Mouse (Mus musculus) layer of hippocampus, adult 11-12 months (tissue): ENCODE measurements around the gene Kctd2.
"Not testable (repeated sequence)": the region's sequence is repeated elsewhere in the genome, so short reads cannot be mapped to it uniquely, and the experiment has no call there.

Experiments
- DNase-seq: peaks from one replicate; pipeline ENCODE4 v3.0.0; 2022; ENCODE audit warnings: low spot score

Gene Kctd2

DNA sequence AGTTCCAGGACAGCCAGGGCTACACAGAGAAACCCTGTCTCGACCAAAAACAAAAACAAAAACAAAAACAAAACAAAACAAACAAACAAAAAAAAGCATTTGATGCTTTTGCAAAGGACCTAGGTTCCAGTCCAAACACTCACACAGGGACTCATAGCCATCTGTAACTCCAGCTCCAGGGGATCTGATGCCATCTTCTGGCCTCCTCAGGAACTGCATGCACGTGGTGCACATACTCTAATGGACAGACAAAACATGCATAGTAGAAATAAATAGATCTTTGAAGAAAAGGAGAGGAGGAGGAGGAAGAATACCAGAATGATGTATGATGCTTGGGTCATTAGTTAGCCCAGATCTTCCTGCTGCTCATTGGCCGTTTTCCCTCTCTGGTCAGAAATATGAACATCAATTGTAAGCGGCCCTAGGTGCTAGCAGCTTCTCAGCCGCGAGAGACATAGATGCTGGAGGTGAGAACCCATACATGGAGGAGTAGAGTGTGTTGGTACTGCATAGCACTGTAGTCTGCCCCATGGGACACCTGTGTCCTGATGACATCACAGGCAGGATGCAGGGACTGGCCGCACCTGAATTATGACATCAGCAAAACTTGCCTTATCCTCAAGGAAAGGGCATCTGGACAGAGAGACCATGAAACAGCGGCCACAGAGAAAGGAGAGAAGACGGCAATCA lies 20.1 kb downstream of the Kctd2 start, which contains the start of gene Trim80:
Gene Trim80, plus strand, starts transcription at position 640 of the 690 bp plus-strand sequence.
- DNase-seq = no peak

DNA sequence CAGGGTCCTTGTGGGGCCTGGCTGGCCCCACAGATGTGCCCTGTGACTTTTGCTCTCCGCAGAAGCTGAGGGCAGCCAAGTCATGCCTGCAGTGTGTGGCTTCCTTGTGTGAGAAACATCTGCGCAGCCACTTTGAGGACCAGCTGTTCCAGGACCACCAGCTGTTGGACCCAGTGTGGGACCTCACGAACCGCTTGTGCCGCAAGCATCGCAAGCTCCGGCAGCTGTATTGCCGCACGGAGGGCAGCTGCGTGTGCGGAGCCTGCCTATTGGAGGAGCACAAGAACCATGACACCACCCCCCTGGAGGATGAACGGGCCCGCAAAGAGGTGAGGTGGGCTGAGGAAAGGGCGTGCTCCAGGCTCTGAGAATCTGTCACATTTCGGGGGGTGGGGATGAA lies 21.5 kb downstream of the Kctd2 start:
- no peak for DNase-seq

DNA sequence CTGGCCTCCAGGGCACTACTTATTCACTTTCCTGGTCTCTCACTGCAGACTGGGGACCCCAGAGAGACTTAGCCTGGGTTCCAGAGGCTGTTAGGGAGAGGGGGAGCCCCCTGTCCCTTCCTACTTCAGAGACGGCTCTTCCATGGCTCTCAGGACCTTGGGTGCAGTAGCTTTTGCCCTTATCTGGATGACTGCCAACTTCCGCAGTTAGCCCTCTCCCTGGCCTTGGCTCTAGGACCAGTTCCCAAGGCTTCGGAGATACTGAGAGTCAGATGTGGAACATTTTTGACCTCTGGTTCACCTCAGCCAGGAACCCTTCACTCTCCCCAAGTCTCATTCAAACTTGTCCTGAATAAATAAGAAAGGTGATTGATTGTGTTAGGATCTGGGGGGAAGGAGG lies 27.0 kb downstream of the Kctd2 start:
- no peak for DNase-seq

DNA sequence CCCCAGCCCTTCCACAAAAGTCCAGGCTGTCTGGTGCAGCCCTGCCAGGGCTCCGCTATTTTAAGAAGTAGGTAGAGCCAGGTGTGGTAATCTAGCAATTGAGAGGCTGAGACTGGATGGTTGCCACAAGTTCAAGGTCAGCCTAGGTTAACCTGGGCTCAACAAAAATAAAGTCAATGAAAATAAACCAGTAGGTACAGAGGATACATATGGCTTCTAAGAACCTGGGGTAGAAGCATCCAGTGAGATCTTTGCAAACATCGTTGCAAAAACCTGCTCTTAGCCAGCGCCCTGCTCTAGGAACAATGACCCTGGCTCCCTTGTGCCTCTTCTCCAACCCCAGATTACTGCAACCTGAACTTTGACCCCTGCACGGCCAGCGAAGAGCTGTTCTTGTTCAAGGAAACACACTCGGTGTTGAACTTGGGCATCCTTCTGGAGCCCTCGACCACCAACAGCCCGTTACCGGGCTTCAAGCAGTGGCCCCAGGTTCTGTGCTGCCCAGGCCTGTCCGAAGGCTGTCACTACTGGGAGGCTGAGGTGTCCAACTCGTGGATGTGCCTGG lies 27.5 kb downstream of the Kctd2 start:
- no peak for DNase-seq

DNA sequence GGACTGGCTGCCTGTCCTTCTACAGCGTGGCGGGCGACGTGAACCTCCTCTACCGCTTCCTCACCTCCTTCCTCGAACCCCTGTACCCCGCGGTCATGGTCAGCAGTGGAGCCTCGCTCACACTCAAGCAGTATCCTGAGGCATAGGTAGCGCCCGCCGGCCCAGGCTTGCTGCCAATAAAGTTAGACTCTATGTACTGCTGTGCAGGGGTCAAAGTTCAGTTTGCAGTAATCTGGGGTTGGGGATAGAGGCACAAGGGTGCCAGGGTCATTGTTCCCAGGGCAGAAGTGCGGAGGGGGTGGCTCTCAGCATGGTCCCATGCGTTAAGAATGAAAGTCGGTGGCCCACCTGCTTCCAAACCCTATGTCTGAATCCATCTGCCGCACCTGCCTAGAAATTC lies 28.1 kb downstream of the Kctd2 start:
- no peak for DNase-seq

DNA sequence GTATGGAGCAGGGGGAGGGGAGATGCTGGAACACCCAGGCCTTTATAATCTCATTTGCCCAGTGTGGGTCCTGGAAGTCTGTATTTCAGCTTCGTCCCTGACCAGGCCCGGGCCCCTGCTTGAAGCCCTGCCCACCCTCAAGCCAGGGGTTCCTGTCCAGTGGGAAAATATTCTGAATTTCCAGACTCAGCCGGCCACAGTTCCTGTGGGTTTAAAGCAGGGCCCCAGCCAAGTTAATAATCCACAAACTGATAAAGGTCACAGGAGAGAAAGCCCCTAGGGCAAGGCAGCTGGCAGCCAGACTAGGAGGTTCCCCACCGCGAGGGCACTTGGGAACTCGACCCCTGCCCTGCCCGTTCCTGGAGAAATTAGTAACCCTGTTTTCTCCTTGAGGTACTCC lies 29.1 kb downstream of the Kctd2 start:
- no peak for DNase-seq

DNA sequence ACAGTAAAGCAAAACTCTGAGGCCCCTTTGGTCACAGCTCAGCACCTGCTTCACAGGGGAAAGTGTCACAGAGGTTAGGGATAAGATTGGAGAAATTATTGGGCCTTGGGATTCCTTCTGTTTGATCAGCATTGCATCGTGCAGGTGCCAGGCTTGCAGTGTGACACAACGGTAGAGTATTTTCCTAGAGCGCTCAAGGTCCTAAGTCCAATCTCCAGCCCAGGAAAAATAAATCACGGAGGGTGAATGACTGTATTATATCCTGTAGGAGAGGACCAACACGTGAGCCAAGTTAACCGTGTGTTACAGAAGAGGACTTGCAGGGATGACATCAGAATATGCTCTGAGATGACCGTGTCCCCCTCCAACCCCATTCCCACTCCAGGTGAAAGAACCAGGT lies 30.2 kb downstream of the Kctd2 start:
- DNase-seq = no peak

DNA sequence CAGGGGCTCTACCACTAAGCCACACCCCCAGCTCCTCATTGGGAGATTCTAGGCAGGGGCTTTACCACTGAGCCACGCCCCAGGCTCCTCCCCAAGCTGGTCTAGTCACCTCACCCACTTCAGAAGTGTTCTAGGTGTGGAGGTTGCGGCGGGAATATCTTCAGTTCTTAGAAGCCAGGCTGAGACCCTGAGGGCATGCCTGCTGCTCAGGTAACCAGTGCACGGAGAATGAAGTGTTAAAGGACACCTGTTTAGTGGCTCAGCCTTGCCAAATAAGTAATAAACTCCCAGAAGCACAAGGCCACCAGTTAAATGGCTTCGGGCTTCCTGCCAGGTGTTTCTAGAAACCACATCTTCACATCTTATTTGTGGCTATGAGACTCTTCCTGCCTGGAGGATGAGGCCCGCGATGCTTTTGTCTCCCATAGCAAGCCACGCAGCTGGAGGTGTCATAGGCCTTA lies 31.9 kb downstream of the Kctd2 start:
- no peak for DNase-seq

DNA sequence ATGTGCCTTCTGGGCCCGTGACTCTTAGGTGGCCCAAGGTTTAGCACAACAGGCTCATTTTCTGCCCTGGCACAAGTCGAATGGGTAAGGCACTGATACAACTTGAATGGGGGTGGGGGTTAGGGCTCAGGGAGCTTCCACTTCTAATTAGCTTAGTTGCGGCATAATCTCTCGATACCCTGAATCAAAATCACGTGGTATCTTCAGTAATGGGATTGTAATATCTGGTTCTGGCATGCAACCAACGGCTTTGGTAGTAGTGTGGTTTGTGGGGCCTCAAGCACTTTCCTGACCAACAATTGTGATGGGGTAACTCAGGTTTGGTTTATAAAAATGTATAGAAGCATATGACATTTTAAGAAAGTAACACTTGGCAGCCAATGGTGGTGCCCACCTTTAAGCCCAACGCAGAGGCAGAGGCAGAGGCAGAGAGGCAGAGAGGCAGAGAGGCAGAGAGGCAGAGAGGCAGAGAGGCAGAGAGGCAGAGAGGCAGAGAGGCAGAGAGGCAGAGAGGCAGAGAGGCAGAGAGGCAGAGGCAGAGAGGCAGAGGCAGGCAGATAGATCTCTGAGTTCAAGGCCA lies 32.4 kb downstream of the Kctd2 start:
- DNase-seq = no peak

DNA sequence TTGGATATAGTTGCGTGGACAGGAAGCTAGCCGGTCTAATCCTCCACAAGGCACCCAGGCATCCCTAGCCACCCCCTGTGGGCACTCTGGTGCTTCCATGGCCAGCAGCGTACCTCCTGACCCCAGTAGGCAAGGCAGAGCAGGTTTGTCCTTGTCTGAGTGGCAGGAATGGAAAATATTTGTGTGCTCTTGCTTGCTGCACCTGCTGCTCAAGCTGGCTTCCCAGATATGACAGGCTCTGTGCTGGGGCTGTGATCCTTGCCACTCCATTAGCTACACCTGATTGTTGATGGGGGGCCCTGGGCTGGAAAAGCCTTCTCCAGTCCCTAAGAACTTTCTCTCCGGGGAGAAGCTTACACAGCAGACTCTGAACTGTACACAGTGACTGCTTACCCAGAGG lies 33.4 kb downstream of the Kctd2 start:
- no peak for DNase-seq

DNA sequence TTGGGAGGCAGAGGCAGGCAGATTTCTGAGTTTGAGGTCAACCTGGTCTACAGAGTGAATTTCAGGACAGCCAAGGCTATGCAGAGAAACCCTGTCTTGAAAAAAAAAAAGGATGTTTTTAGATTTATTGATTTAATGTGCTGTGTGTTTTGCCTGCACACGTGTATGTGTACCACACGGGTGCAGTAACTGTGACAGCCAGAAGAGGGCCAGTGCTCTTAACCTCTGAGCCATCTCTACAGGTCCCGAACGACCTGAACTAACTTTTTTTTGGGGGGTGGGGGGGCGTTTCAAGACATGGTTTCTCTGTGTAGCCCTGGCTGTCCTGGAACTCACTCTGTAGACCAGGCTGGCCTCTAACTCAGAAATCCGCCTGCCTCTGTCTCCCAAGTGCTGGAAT lies 34.9 kb downstream of the Kctd2 start:
- not testable (repeated sequence) for DNase-seq

DNA sequence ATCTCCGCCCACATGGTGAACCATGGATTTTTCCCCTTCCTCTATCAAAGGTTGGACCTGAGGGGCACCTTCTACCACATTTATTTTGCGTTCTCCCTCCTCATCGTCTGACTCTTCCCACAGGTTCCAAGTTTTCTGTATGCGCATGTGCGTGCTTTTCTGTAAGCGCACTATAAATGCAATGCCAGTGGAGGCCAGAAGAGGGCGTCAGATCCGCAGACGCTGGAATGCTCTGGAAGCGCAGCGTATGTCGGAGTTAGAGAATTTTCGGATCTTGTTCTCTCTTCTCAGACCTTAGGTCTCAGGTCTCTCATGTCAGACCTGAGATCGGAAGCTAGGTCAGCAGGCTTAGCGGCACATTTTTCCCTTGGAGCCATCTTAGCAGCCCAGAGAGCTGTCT lies 35.7 kb downstream of the Kctd2 start:
- no peak for DNase-seq

DNA sequence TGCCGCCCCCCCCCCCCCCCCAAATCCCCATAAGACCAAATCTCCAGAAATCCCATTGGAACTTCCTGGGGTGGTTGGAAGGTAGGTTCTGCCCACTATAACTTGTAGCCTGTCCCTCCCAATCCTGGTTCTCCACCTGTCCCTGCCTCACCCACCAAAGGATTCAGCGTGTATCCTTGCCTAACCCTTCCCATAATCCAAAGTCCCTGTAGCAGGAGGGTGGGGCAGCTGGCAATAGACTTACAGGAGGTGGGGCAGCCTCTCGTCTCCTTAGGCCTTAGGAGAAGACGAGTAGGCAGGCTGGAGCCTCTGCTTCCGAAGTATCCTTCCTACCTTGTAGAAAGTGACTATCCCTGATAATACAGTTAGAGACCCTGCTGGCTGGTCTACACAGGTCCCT lies 36.3 kb downstream of the Kctd2 start:
- no peak for DNase-seq

DNA sequence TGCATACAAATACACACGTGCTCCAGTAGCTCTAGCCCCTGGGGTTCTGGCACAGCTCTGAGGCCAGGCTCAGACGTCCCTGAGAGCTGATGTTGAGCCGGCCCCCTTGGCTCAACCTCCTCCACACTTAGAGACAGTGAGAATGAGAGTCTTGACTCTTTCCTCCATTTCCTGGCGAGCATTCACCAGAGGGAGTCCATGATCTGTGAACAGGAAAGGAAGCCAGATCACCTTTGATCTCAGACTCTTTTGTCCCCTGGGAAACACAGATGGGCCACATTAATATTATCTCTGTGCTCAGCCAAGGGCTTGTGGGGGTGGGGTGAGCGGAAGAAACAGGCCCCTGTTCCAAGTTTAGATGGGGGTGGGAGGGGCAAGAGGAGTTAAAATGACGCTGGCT lies 37.5 kb downstream of the Kctd2 start:
- DNase-seq = no peak

DNA sequence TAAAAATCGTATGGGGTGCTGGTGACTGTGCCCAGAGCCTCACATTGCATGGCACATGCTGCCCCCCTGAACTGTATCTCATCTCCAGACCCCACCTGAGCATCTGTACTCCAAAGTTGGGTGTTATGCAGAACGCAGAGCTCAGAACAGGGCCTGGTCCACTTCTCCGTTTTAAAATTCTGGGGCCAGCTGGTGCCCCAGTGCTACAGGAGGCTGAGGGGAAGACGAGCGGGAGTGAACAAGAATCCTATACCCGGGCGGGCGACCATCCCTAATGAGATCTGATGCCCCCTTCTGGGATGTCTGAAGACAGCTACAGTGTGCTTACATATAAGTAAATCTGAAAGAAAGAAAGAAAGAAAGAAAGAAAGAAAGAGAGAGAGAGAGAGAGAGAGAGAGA lies 41.0 kb downstream of the Kctd2 start:
- DNase-seq = no peak

DNA sequence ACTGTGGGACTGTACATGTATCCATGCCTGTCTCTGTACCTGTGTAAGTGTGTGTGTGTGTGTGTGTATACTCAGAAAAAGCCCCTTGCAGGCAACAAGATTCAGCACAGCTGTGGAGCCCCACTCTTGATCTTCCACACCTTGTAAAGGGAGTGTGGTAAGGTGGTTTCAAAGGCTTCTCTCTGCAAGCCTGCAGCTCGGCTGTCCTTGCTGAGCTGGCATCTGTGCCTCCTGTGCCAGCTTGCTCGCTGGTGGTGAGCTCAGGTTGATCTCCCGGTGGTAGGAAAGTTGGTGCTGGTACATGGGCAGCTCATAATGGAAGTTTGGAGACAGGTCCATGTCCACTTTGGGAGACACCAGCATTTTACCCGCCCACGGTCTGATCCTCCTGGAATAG lies 41.9 kb downstream of the Kctd2 start:
- no peak for DNase-seq

DNA sequence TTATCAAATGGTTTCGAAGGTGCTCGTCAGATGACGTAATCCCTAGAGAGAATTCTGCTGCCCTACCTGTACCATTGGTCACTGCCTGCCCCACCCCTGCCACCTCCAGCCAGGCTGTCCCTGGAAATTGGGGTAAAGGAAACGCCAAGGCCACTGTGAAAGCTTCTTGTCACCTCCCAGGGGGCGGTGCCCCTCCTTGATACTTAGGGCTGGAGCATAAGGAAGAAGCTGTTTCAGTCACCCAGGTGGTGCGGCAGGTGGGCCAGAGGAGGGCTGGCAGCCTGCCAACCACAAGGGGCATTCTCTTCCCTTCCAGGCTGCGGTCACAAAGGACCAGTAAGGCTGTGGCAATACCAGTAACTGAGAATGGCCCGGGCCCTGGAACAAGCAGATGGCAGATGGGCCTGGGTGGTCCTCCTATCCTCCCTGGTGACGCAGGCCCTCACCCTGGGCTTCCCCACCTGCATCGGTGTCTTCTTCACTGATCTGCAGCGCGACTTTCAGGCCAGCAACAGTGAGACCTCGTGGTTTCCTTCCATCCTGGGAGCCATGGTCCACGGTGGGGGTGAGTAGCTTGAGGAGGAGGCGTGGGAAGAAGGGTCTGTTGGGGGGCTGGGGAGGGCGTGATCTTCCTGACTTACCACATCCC lies 42.4 kb downstream of the Kctd2 start, which contains the start of gene Slc16a5:
Gene Slc16a5, plus strand, starts transcription at position 232 of the 649 bp plus-strand sequence.
- no peak for DNase-seq

DNA sequence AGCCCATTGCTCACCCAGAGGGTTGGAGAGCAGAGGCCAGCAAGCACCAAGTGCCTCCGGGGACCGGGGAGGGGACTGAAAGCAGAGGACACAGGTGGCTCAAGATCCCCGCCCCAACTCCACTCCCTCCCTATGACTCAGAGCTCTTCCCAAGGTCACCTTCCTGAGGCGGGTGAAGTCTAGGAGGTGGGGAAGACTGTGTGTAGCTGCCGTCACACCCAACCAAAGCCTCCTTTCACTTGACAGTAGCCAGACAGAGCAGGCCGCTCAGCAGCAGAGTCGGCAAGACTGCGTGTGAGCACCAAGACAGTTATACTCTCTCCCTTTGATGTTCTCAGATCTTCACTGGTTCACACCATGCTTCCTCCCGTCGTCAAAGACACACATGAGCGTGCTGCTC lies 43.5 kb downstream of the Kctd2 start:
- no peak for DNase-seq

DNA sequence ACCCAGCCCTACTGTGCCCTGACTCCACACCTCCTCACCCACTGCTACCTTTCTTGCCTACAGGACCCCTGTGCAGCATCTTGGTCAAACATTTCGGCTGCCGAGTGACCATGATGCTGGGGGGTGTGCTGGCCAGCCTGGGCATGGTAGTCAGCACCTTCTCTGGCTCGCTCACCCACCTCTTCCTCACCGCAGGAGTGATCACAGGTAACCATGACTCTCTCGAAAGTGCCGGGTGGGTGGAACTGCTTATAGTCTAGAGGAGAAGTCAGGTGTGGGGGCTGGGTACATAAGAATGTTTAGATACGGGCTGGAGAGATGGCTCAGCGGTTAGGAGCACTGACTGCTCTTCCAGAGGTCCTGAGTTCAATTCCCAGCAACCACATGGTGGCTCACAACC lies 44.9 kb downstream of the Kctd2 start:
- DNase-seq = no peak

DNA sequence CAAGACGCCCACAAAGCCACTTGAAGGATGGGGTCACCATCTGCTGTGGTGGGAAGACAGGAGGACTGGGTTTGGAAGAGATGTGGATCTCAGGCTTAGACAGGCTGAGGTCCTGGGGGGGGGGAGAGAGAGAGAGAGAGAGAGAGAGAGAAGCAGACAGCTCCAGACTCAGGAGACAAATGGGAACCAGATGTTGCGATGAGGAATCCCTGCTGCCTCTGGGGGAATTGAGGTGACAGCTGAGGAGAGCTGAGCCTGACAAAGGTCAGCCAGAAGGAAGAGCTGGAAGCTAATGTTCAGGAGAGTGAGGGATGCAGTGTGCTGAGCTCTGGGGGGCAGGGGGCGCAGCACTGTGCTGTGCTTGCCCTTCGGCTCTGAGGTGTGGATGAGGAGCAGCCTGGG lies 47.3 kb downstream of the Kctd2 start:
- no peak for DNase-seq

DNA sequence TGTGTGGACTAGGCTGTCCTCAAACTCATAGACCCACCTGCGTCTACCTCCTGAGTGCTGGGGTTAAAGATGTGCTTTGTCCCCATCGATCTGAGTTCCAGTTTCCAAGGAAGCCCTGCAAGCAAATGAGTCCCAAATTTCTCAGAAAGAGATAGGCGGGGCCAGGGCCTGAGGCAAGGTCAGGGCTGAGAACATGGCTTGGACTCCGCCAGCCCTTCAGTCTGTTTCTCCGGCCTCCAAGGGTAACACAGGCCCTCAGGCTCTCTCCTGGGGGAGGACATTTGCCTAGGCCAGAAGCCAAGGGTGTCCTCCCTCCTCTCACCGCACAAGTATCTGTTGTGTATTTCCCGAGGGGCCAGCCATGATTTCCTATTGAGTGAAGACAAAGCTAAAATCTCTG lies 52.3 kb downstream of the Kctd2 start:
- no peak for DNase-seq

DNA sequence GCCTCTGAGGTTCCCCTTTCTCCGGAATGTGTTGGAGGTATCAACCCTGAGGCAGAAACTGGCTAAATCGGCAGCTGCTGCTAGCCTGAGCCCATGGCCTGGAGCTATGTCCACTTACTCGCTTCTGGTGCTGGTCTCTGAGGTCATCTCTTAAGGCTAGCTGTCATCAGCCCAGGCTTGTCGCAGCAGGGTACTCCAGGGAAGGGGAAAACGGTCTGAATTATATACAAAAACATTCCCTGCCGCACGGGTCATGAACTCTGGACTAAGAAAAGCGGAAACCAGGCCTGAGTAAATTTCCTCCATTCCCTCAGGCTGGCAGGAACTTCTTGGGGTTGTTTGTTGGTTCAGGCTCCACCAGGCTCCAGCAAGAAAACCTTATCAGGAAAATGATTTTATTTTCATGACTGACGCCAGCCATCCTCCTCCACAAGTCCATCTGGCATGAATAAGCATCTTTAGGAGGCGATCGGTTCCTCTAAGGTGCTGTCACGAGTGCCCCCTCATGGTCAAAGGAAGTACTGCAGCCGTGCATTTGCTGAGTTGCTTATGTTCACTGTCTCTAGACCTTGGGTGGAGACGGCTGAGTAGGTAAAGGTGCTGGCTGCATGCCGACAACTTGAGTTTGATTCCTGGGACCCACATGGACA lies 53.8 kb downstream of the Kctd2 start:
- DNase-seq = peak; percentile 98
